Mouse (Mus musculus): Measurements from ENCODE around the gene Irgc1.

DNA sequence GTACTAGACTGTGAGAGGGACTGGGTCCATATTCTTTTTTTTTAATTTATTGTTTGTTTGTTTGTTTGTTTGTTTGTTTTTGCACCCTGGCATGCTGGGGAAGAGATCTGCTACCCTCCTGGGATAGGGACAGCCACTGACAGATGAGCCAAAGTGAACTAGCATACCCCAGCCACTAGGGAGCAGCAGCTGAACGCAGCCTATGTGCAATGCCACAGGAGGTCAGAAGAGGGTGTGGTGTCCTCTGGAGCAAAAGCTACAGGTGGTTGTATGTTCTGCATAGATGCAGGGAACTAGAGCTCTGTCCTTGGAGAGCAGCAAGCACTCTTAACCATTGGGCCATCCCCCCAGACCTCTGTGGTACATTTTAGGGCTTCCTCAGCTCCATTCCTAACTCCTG lies 10.3 kb downstream of the Irgc1 start:
- TF ChIP-seq CTCF (IDR thresholded peaks at IDR 0.05; ENCODE audit: borderline replicate concordance, extremely low read depth, insufficient read depth, insufficient read length) (peak; percentile 76), POLR2A (IDR thresholded peaks at IDR 0.05; ENCODE audit: borderline replicate concordance, extremely low read depth, insufficient read depth, insufficient read length, poor library complexity, severe bottlenecking) (no peak)

Data from brain, embryonic 14.5 days (tissue).